Mouse (Mus musculus) intestine, embryonic 14.5 days (tissue): ENCODE results near the gene Gclm. TPM values are rescaled to one million over a fixed set of nuclear protein-coding genes. Genes with fewer than 3 reads are reported as not detected.

Experiments used
- ATAC-seq: fragments of 200-750 bp; cut with Nextera tagmentation; replicated peaks from 2 replicates; pipeline ENCODE4 v1.8.0; 2017; ENCODE audit warnings: low read depth, moderate number of reproducible peaks, moderate TSS enrichment, moderate library complexity; ENCODE audit not compliant: low FRiP score, low TSS enrichment
- DNase-seq: peaks from one replicate; pipeline ENCODE4 v3.0.0-alpha.2; 2018; ENCODE audit warnings: low spot score
- H3K27ac ChIP-seq: fragments of 300-500 bp; sonication (generic); 2 replicates; pipeline ENCODE4 v1.5.1; 2014; ENCODE audit warnings: low read depth, mild to moderate bottlenecking, control low read depth
- H3K27me3 ChIP-seq: fragments of 300-500 bp; sonication (generic); replicated peaks from 2 replicates; pipeline ENCODE4 v1.6.1; 2014; ENCODE audit warnings: low read length, control low read depth; ENCODE audit not compliant: control insufficient read depth, insufficient read depth
- H3K36me3 ChIP-seq: fragments of 300-500 bp; sonication (generic); 2 replicates; pipeline ENCODE4 v1.6.1; 2014; ENCODE audit warnings: low read length, control low read depth; ENCODE audit not compliant: control insufficient read depth, insufficient read depth
- H3K4me1 ChIP-seq: fragments of 300-500 bp; sonication (generic); replicated peaks from 2 replicates; pipeline ENCODE4 v1.6.1; 2014; ENCODE audit warnings: low read length, control low read depth, mixed read lengths; ENCODE audit not compliant: control insufficient read depth, insufficient read depth
- H3K4me2 ChIP-seq: fragments of 300-500 bp; sonication (generic); 2 replicates; pipeline ENCODE4 v1.6.1; 2014; ENCODE audit warnings: low read length
- H3K4me3 ChIP-seq: fragments of 300-500 bp; sonication (generic); 2 replicates; pipeline ENCODE4 v1.5.1; 2014; ENCODE audit warnings: low read depth, low read length, control low read depth, mixed read lengths
- H3K9ac ChIP-seq: fragments of 300-500 bp; sonication (generic); 2 replicates; pipeline ENCODE4 v1.6.1; 2014; ENCODE audit warnings: mild to moderate bottlenecking, low read length
- H3K9me3 ChIP-seq: fragments of 300-500 bp; sonication (generic); 2 replicates; pipeline ENCODE4 v1.6.1; 2016; ENCODE audit warnings: low read length, control low read depth; ENCODE audit not compliant: control insufficient read depth
- WGBS: fragments of 180-500 bp; shearing (Covaris S2); extraction: QIAGEN DNeasy Blood & Tissue Kit; methylation state at CpG from one replicate; pipeline ENCODE4 v1.1.7; 2014; 5-methylcytosine and 5-hydroxymethylcytosine counted together
- polyA plus RNA-seq: library from polyadenylated mRNA; unstranded; fragments of >200 nt; fragmentation: Nextera tagmentation; extraction: Ambion mirVana; gene quantifications from 2 replicates; pipeline ENCODE4 v1.2.1, GENCODE M21; 2014

Gene Gclm
- polyA plus RNA-seq, 1 experiment from 2014 or later, result 61.5 TPM

GRCm38 (mm10) chr3:122293223-122293953 lies 48.0 kb downstream of the Gclm start:
- peak; percentile 86 for DNase-seq
- WGBS, result under 1% methylated on average over 95 of the region's 105 CpGs

GRCm38 (mm10) chr3:122293954-122294850 lies 48.8 kb downstream of the Gclm start, which contains the start of gene Bcar3:
TSS of gene Bcar3 (plus strand) at chr3:122294136.
- Histone ChIP-seq H3K36me3 (no peaks in the 10 kb centered on the region), H3K27me3 (no peaks in the 10 kb centered on the region), H3K9me3 (no peaks in the 10 kb centered on the region), H3K4me1 (peaks cover 8% of the 10 kb centered on the region), H3K27ac (peak within 1 kb of the TSS; percentile 96), H3K9ac (peak within 1 kb of the TSS; percentile 90), H3K4me2 (peak within 1 kb of the TSS; percentile 89), H3K4me3 (peak within 1 kb of the TSS; percentile 82)
- peak; percentile 74 for ATAC-seq
- WGBS, result 4% methylated on average over 37 of the region's 37 CpGs
- DNase-seq, result peak; percentile 93

More at GRCm38 (mm10) chr3:122293223-122293953, 48.0 kb downstream of the Gclm start:
- Histone ChIP-seq H3K27me3 (no peaks in the 10 kb centered on the region), H3K9ac (peak overlapping the region; percentile 90), H3K27ac (peak overlapping the region; percentile 96), H3K4me3 (peak overlapping the region; percentile 82), H3K9me3 (no peaks in the 10 kb centered on the region), H3K4me2 (peak overlapping the region; percentile 89), H3K4me1 (peaks cover 8% of the 10 kb centered on the region), H3K36me3 (no peaks in the 10 kb centered on the region)
- peak; percentile 83 for ATAC-seq

- no peak overlapping the region for H3K4me2 ChIP-seq
- DNase-seq (peak; percentile 72), ATAC-seq (no peak)
- 14% methylated on average over 5 of the region's 5 CpGs for WGBS
- H3K36me3 ChIP-seq, result no peaks in the 10 kb centered on the region
- no peak overlapping the region for H3K9ac ChIP-seq
- H3K4me1 ChIP-seq, result peaks cover 8% of the 10 kb centered on the region
- no peak overlapping the region for H3K27ac ChIP-seq
- H3K27me3 ChIP-seq, result no peaks in the 10 kb centered on the region
- no peaks in the 10 kb centered on the region for H3K9me3 ChIP-seq
- no peak overlapping the region for H3K4me3 ChIP-seq
Measured at GRCm38 (mm10) chr3:122295511-122295910, 50.2 kb downstream of the Gclm start.

- H3K4me1 ChIP-seq, result peaks cover 7% of the 10 kb centered on the region
- WGBS, result 58% methylated on average over 5 of the region's 5 CpGs
- no peaks in the 10 kb centered on the region for H3K27me3 ChIP-seq
- ATAC-seq (no peak), DNase-seq (no peak)
- H3K9me3 ChIP-seq, result no peaks in the 10 kb centered on the region
- H3K36me3 ChIP-seq, result no peaks in the 10 kb centered on the region
- H3K4me3 ChIP-seq, result no peak overlapping the region
- H3K27ac ChIP-seq, result no peak overlapping the region
- H3K4me2 ChIP-seq, result no peak overlapping the region
- no peak overlapping the region for H3K9ac ChIP-seq
Measured at GRCm38 (mm10) chr3:122296979-122297378, 51.6 kb downstream of the Gclm start.

DNA sequence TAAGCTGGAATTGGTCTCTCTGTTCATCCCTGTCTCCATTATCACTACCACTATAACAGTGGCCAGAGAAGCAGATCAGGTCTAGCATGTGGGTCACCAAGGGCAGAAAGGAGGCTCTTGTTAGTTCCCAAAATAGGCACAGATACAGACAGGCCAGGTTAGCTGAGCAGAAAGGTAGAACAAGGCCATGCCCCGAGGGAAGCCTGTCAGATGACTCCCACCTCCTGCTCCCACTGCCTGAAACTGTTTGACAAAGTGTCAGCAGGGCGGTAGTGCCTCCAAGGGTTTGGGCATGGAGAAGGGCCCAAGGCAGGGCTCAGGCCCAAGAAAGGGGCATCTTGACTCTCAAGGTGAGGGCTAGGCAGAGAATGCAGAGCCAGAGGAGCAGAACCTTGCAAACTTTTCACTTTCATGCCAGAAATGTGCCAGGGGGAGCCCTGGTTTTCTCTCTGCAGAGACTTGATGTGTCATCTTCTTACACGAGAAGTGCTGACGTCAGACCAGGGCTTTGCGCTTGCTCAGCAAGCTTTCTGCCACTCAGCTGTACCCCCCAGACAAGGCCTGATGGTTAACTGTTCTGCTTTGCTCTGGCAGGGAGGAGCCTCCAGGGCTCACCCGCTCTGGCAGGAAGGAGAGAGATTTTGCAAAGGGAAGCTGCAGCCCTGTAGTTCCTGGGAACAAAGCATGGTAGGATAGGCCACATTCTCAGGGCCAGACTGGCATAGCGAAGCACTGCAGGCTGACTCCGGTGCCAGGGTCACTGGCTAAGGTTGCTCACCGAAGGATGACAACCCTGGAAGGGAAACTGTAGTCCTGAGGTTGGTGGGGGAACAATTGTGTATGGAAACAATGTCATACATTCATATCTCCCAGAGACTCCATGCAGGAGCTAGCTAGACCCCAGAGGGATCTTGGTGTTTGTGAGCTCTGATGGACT lies 55.9 kb downstream of the Gclm start:
- DNase-seq (no peak), ATAC-seq (peak; percentile 65)
- H3K9me3 ChIP-seq, result no peaks in the 10 kb centered on the region
- WGBS, result 60% methylated on average over 9 of the region's 9 CpGs
- no peaks in the 10 kb centered on the region for H3K27me3 ChIP-seq
- H3K4me1 ChIP-seq, result no peaks in the 10 kb centered on the region
- H3K9ac ChIP-seq, result no peak overlapping the region
- H3K4me3 ChIP-seq, result no peak overlapping the region
- H3K4me2 ChIP-seq, result no peak overlapping the region
- H3K27ac ChIP-seq, result 0 out of 2 replicates have a peak overlapping the region, but pooled peaks have one; percentile 11
- H3K36me3 ChIP-seq, result no peaks in the 10 kb centered on the region

DNA sequence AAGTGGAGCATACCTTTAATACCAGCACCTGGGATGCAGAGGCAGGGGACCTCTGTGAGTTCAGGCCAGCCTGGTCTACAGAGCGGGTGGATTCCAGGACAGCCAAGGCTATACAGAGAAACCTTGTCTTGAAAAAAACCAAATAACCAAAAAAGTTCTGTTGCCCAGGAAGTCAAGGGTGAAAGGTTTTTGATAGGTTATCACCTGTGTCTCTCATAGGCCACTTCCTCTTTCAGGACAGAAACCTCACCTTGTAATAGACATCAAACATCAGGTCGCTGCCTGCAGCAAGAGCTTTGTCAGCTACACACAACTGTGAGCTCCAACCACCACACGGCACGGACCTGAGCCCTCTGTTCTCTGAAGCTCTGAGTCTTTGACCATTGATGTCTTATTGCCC lies 59.2 kb downstream of the Gclm start:
- DNase-seq, result no peak
- H3K27ac ChIP-seq, result no peak overlapping the region
- no peaks in the 10 kb centered on the region for H3K9me3 ChIP-seq
- H3K36me3 ChIP-seq, result no peaks in the 10 kb centered on the region
- no peaks in the 10 kb centered on the region for H3K4me1 ChIP-seq
- no peak for ATAC-seq
- H3K4me3 ChIP-seq, result no peak overlapping the region
- no peak overlapping the region for H3K4me2 ChIP-seq
- H3K9ac ChIP-seq, result no peak overlapping the region
- WGBS, result 85% methylated on average over 4 of the region's 4 CpGs
- H3K27me3 ChIP-seq, result no peaks in the 10 kb centered on the region

DNA sequence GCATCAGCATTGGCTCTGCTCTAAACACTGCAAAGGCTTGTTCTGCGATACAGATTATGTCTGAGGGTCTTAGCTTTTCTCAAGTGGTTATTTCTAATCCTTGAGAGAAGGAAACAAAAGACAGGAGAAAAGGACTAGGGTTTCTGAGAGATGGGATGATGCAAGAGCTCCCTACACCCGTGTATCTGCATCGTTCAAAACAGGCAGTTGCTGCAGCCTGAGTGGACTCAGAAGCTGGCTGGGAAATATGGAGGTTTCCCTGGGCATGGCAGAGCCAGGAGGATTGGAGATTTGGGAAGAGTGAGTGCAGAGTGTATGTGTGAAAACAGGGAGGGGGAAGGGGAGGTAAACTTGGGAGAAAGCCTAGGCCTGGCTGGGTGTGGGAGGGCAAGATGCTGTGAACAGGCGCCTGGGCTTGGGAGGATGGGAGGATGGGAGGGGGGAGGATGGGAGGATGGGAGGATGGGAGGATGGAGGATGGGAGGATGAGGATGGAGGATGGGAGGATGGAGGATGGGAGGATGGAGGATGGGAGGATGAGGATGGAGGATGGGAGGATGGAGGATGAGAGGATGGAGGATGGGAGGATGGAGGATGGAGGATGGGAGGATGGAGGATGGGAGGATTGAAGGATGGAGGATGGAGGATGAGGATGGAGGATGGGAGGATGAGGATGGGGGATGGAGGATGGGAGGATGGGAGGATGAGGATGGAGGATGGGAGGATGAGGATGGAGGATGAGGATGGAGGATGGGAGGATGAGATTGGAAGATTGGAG lies 62.7 kb downstream of the Gclm start:
- no peaks in the 10 kb centered on the region for H3K9me3 ChIP-seq
- no peak overlapping the region for H3K4me2 ChIP-seq
- WGBS, result 57% methylated on average over 4 of the region's 4 CpGs
- H3K36me3 ChIP-seq, result no peaks in the 10 kb centered on the region
- H3K27me3 ChIP-seq, result no peaks in the 10 kb centered on the region
- H3K9ac ChIP-seq, result no peak overlapping the region
- ATAC-seq, result no peak
- H3K27ac ChIP-seq, result no peak overlapping the region
- no peak overlapping the region for H3K4me3 ChIP-seq
- no peak for DNase-seq
- no peaks in the 10 kb centered on the region; the same call in 1 of the 2 replicates for H3K4me1 ChIP-seq
